In the genomic region with DNA sequence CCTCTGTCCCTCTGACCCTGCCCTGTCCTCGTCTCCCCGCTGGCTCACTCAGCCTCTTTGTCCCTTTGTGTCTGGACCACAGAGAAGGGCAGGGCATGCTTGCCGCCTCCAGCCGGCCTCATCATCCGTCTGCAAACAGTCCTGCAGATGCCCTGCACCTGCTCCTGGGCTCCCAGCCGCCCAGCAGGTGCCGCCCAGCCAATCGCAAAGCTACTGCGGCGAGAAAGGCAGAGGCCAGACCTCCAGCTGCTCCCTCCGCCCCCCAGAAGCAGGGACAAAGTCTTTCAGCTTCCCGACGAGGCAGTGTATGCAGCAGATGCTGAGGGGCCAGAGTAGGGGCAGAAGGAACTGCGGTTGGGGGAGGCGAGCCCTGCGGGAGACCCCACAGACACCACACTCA, we compare ENCODE assay signal across 8 mouse cellular contexts. TPM values are rescaled to one million over a fixed set of nuclear protein-coding genes. Genes with fewer than 3 reads are reported as not detected.
A peak's percentile ranks its signal among the peaks of the same experiment; 100 is the strongest.
DNase-seq lines count a peak whose midpoint lies in the region; ATAC-seq and TF ChIP-seq lines count a peak whose summit lies in the region.

No protein-coding gene starts in this region.

- peak; percentile 84 for ATAC-seq in forebrain, embryonic 12.5 days (ENCODE audit: low FRiP score)
- peak; percentile 48 for ATAC-seq in limb, embryonic 13.5 days (ENCODE audit: low FRiP score, low read depth)
- peak; percentile 68 for ATAC-seq in stomach, embryonic 16.5 days (ENCODE audit: insufficient read depth, low FRiP score)

- H3K4me2 ChIP-seq in forebrain, embryonic 12.5 days = peak overlapping the region; percentile 43
- peak overlapping the region; percentile 43 for H3K4me2 ChIP-seq in limb, embryonic 13.5 days (replicated peaks)
- no peak overlapping the region for H3K4me2 ChIP-seq in stomach, embryonic 16.5 days (ENCODE audit: low read depth, low read length)

- TF ChIP-seq POLR2A in heart, adult 2 months (IDR thresholded peaks at IDR 0.05; ENCODE audit: insufficient read depth, low read depth, low read length) = no peak

- 6% methylated on average over 16 of the region's 16 CpGs for WGBS in heart, embryonic 10.5 days
- 24% methylated on average over 16 of the region's 16 CpGs for WGBS in heart, adult 2 months
- WGBS in forebrain, embryonic 12.5 days = 0% methylated on average over 16 of the region's 16 CpGs
- WGBS in limb, embryonic 13.5 days = 2% methylated on average over 16 of the region's 16 CpGs
- whole genome bisulfite sequencing in stomach, embryonic 16.5 days = 5% methylated on average over 16 of the region's 16 CpGs

- H3K4me3 ChIP-seq in heart, embryonic 10.5 days = peak overlapping the region; percentile 25
- no peak overlapping the region for H3K4me3 ChIP-seq in heart, adult 2 months
- H3K4me3 ChIP-seq in forebrain, embryonic 12.5 days (replicated peaks) = peak overlapping the region; percentile 23
- no peak overlapping the region for H3K4me3 ChIP-seq in limb, embryonic 13.5 days
- no peak overlapping the region for H3K4me3 ChIP-seq in stomach, embryonic 16.5 days (replicated peaks; ENCODE audit: low read length)

- H3K9ac ChIP-seq in heart, adult 2 months (ENCODE audit: low read depth, low read length) = no peak overlapping the region
- H3K9ac ChIP-seq in forebrain, embryonic 12.5 days = peak overlapping the region; percentile 51
- peak overlapping the region; percentile 46; the same call in 1 of the 2 replicates for H3K9ac ChIP-seq in limb, embryonic 13.5 days
- H3K9ac ChIP-seq in stomach, embryonic 16.5 days (ENCODE audit: low read length) = no peak overlapping the region

- no peaks in the 10 kb centered on the region for H3K9me3 ChIP-seq in heart, embryonic 10.5 days
- no peaks in the 10 kb centered on the region for H3K9me3 ChIP-seq in forebrain, embryonic 12.5 days
- H3K9me3 ChIP-seq in limb, embryonic 13.5 days = no peaks in the 10 kb centered on the region
- H3K9me3 ChIP-seq in stomach, embryonic 16.5 days (replicated peaks; ENCODE audit: control insufficient read depth, low read length) = no peaks in the 10 kb centered on the region

- intact Hi-C loops in heart, adult 2 months (cut with DNase I) = no loop called here
- intact Hi-C loops in heart, postnatal 10 days (cut with DNase I) = no loop called here

- H3K79me2 ChIP-seq in heart, adult 2 months (replicated peaks; ENCODE audit: control insufficient read depth, insufficient read depth, low read length) = no peaks in the 10 kb centered on the region

- DNase-seq in heart, embryonic 10.5 days (ENCODE audit: low spot score) = no peak
- DNase-seq in heart, adult 2 months = no peak
- DNase-seq in urinary bladder, postnatal 14 days (ENCODE audit: low spot score) = no peak
- no peak for DNase-seq in heart, postnatal 10 days
- no peak for DNase-seq in cerebellum, adult 18-20 months

- TF ChIP-seq EP300 in heart, adult 2 months (IDR thresholded peaks at IDR 0.05; ENCODE audit: insufficient read depth, low read depth, low read length) = no peak

- peaks cover 48% of the 10 kb centered on the region for H3K27me3 ChIP-seq in heart, embryonic 10.5 days (ENCODE audit: insufficient read depth, poor library complexity, severe bottlenecking)
- H3K27me3 ChIP-seq in heart, adult 2 months (ENCODE audit: control insufficient read depth, insufficient read depth, low read length) = peaks cover 3% of the 10 kb centered on the region; the same call in 1 of the 2 replicates
- H3K27me3 ChIP-seq in forebrain, embryonic 12.5 days = no peaks in the 10 kb centered on the region
- H3K27me3 ChIP-seq in limb, embryonic 13.5 days = peaks cover 45% of the 10 kb centered on the region
- H3K27me3 ChIP-seq in stomach, embryonic 16.5 days (ENCODE audit: control insufficient read depth, insufficient read depth, low read length) = no peaks in the 10 kb centered on the region

- H3K27ac ChIP-seq in heart, embryonic 10.5 days = no peak overlapping the region
- H3K27ac ChIP-seq in heart, adult 2 months = no peak overlapping the region
- H3K27ac ChIP-seq in forebrain, embryonic 12.5 days = peak overlapping the region; percentile 97
- no peak overlapping the region for H3K27ac ChIP-seq in limb, embryonic 13.5 days
- H3K27ac ChIP-seq in stomach, embryonic 16.5 days (ENCODE audit: low read length) = no peak overlapping the region

- H3K36me3 ChIP-seq in heart, embryonic 10.5 days = no peaks in the 10 kb centered on the region
- no peaks in the 10 kb centered on the region for H3K36me3 ChIP-seq in heart, adult 2 months (ENCODE audit: control insufficient read depth, insufficient read depth, low read length)
- no peaks in the 10 kb centered on the region for H3K36me3 ChIP-seq in forebrain, embryonic 12.5 days (replicated peaks)
- no peaks in the 10 kb centered on the region for H3K36me3 ChIP-seq in limb, embryonic 13.5 days
- no peaks in the 10 kb centered on the region for H3K36me3 ChIP-seq in stomach, embryonic 16.5 days (ENCODE audit: control insufficient read depth, insufficient read depth, low read length)

- TF ChIP-seq CTCF in heart, adult 2 months (IDR thresholded peaks at IDR 0.05) = no peak

- H3K4me1 ChIP-seq in heart, embryonic 10.5 days = peaks cover 12% of the 10 kb centered on the region
- H3K4me1 ChIP-seq in heart, adult 2 months (ENCODE audit: control insufficient read depth, insufficient read depth, low read length) = no peaks in the 10 kb centered on the region
- peaks cover 59% of the 10 kb centered on the region for H3K4me1 ChIP-seq in forebrain, embryonic 12.5 days
- H3K4me1 ChIP-seq in limb, embryonic 13.5 days = peaks cover 10% of the 10 kb centered on the region
- H3K4me1 ChIP-seq in stomach, embryonic 16.5 days (ENCODE audit: control insufficient read depth, insufficient read depth, low read length) = peaks cover 3% of the 10 kb centered on the region; the same call in 1 of the 2 replicates

RNA-seq across cellular contexts. Expression of a gene that starts 14.9 kb away (rescaled TPM):
- polyA plus RNA-seq in heart, embryonic 10.5 days (2016; fragmentation: Nextera tagmentation; extraction: Ambion mirVana) = 0.20 TPM in 1 of 2 replicates, not detected in the other
- total RNA-seq in heart, adult 2 months (2021) = 1 to 10 TPM; 5.3 to 7.1 TPM
- 14.4 and 33.8 TPM in 2 replicates for polyA plus RNA-seq in heart, adult 2 months (2012; rRNA removed)
- 1.2 and 1.4 TPM in 2 replicates for polyA plus RNA-seq in forebrain, embryonic 12.5 days (2016; fragmentation: Nextera tagmentation; extraction: Ambion mirVana)
- polyA plus RNA-seq in limb, embryonic 13.5 days (2015; fragmentation: Nextera tagmentation; extraction: Ambion mirVana) = 0.98 and 1.1 TPM in 2 replicates
- 1.6 and 1.9 TPM in 2 replicates for polyA plus RNA-seq in stomach, embryonic 16.5 days (2015; fragmentation: Nextera tagmentation; extraction: Ambion mirVana)
- 1 to 10 TPM; 3.1 to 3.2 TPM for total RNA-seq in heart, postnatal 10 days (2021)

RNA-seq across cellular contexts. Expression of a gene that starts 18.2 kb away (rescaled TPM):
- polyA plus RNA-seq in heart, embryonic 10.5 days (2016; fragmentation: Nextera tagmentation; extraction: Ambion mirVana) = not detected in 2 replicates
- 1 to 10 TPM; 1.5 to 3.3 TPM for total RNA-seq in heart, adult 2 months (2021)
- 2.1 and 2.3 TPM in 2 replicates for polyA plus RNA-seq in heart, adult 2 months (2012; rRNA removed)
- 1.2 and 1.3 TPM in 2 replicates for polyA plus RNA-seq in forebrain, embryonic 12.5 days (2016; fragmentation: Nextera tagmentation; extraction: Ambion mirVana)
- polyA plus RNA-seq in limb, embryonic 13.5 days (2015; fragmentation: Nextera tagmentation; extraction: Ambion mirVana) = 0.96 and 1.5 TPM in 2 replicates
- polyA plus RNA-seq in stomach, embryonic 16.5 days (2015; fragmentation: Nextera tagmentation; extraction: Ambion mirVana) = 4.0 and 4.1 TPM in 2 replicates
- total RNA-seq in heart, postnatal 10 days (2021) = under 1 TPM; 0.35 to 0.81 TPM

RNA-seq across cellular contexts. Expression of a gene that starts 39.1 kb away (rescaled TPM):
- 34.1 and 41.2 TPM in 2 replicates for polyA plus RNA-seq in heart, embryonic 10.5 days (2016; fragmentation: Nextera tagmentation; extraction: Ambion mirVana)
- 10 to 100 TPM; 38.3 to 43.6 TPM for total RNA-seq in heart, adult 2 months (2021)
- polyA plus RNA-seq in heart, adult 2 months (2012; rRNA removed) = 36.9 and 37.7 TPM in 2 replicates
- 27.1 and 28.6 TPM in 2 replicates for polyA plus RNA-seq in forebrain, embryonic 12.5 days (2016; fragmentation: Nextera tagmentation; extraction: Ambion mirVana)
- polyA plus RNA-seq in limb, embryonic 13.5 days (2015; fragmentation: Nextera tagmentation; extraction: Ambion mirVana) = 42.3 and 42.5 TPM in 2 replicates
- polyA plus RNA-seq in stomach, embryonic 16.5 days (2015; fragmentation: Nextera tagmentation; extraction: Ambion mirVana) = 40.0 and 43.0 TPM in 2 replicates
- total RNA-seq in heart, postnatal 10 days (2021) = 10 to 100 TPM; 48.3 to 61.0 TPM

Comparison
In these comparisons a context has a peak if more than half of its experiments do, and no peak if none do; other contexts are left out.
1. H3K4me3 ChIP-seq: peak in heart, embryonic 10.5 days (single experiment) and forebrain, embryonic 12.5 days (single experiment); none in heart, adult 2 months (single experiment), limb, embryonic 13.5 days (single experiment) and stomach, embryonic 16.5 days (single experiment).
2. H3K9ac ChIP-seq: peak in forebrain, embryonic 12.5 days (single experiment) and limb, embryonic 13.5 days (single experiment); none in heart, adult 2 months (single experiment) and stomach, embryonic 16.5 days (single experiment).
3. Peak in every context shown above with its lines, with median percentiles within 50 percentile points of each other: ATAC-seq.